Mouse (Mus musculus): Measurements from ENCODE around the gene Evi5l. TPM values are rescaled to one million over a fixed set of nuclear protein-coding genes. Genes with fewer than 3 reads are reported as not detected.

The Evi5l gene
- polyA plus RNA-seq, 1 experiment = 9.9 TPM

DNA sequence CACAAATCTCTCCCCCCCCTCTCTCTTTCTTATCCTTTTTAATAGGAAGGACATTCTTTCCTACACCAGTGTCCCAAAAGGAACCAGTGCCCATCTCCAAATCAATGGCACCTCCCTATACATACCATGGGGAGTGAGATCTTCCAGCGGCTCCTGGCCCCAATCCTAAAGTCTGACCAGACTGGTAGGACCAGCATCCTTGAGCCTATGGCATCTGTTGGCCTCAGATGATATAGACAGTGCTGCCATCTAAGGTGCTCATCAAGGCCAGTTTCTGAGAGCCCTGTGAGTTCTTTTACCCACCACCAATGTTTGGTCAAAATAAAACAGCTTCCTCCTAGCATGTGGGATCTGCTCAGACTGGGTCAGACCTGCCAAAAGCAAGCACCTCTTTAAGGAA is 1.6 kb downstream of the Evi5l start:
- no peak overlapping the region for H3K27ac ChIP-seq (ENCODE audit: insufficient read depth, low read depth, low read length)
- TF ChIP-seq CTCF (IDR thresholded peaks at IDR 0.05; ENCODE audit: low read depth, low read length) (no peak), POLR2A (IDR thresholded peaks at IDR 0.05; ENCODE audit: borderline replicate concordance, low read depth, low read length) (no peak)
- peaks cover 7% of the 10 kb centered on the region for H3K4me1 ChIP-seq (ENCODE audit: control insufficient read depth, insufficient read depth, low read length)
- H3K4me3 ChIP-seq (ENCODE audit: insufficient read depth, low read length) = no peak overlapping the region

DNA sequence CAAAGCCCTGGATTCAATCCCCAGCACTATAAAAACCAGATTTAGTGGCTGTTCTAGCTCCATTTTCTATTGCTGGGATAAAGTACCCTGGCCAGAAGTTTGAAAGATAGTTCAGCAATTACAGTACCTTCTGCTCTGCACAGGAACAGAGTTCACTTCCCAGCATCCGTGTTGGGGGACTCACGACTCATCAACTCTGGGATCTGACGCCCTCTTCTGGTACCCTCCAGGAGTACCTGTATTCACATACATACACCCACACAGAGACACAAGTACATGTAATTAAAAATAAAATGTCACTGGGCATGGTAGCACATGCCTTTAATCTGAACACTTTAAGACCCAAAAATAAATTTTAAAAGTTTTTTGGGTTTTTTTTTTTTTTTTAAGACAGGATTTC is 6.1 kb downstream of the Evi5l start:
- H3K4me3 ChIP-seq (ENCODE audit: insufficient read depth, low read length) = no peak overlapping the region

DNA sequence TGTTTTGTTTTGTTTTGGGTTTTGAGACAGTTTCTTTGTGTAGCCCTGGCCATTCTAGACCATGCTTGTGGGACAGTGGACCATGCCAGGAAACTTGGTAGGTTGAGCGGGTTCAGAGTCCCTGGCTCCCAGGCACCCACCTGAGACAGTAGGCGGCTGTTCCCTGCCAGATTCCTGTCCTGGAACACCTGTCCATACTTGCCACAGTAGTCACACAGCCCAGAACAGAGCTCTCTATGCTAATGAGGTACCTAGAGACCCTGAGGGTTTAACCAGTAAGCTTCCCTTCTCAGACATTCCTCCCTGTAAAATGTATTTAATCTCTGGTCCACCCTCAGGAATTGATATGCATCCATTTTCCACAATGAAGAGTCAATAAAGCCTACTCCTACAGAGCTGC is 7.7 kb downstream of the Evi5l start:
- H3K4me1 ChIP-seq (ENCODE audit: control insufficient read depth, insufficient read depth, low read length) = no peaks in the 10 kb centered on the region
- TF ChIP-seq CTCF (IDR thresholded peaks at IDR 0.05; ENCODE audit: low read depth, low read length) (no peak), POLR2A (IDR thresholded peaks at IDR 0.05; ENCODE audit: borderline replicate concordance, low read depth, low read length) (no peak)
- H3K27ac ChIP-seq (ENCODE audit: insufficient read depth, low read depth, low read length) = no peak overlapping the region
- H3K4me3 ChIP-seq (ENCODE audit: insufficient read depth, low read length) = no peak overlapping the region

More for the DNA sequence above, 6.1 kb downstream of the Evi5l start:
- no peaks in the 10 kb centered on the region for H3K4me1 ChIP-seq (ENCODE audit: control insufficient read depth, insufficient read depth, low read length)
- no peak overlapping the region for H3K27ac ChIP-seq (ENCODE audit: insufficient read depth, low read depth, low read length)
- TF ChIP-seq CTCF (IDR thresholded peaks at IDR 0.05; ENCODE audit: low read depth, low read length) = no peak
- no peak for TF ChIP-seq POLR2A (IDR thresholded peaks at IDR 0.05; ENCODE audit: borderline replicate concordance, low read depth, low read length)

DNA sequence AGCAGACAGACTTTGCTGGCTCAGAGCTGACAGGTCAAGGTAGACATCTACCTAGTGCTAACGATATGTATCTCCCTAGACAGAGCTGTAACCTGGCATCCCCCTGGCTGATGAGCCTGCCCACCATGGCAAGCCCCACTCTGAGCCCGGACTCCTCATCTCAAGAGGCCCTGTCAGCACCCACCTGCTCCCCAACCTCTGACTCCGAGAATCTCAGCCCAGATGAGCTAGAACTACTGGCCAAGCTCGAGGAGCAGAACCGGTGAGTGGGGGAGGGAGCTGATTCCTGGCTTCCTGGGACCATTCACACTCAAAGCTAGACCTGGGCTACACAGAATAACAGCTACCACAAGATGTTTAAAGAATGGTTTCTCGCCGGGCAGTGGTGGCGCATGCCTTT is 17.0 kb downstream of the Evi5l start:
- Histone ChIP-seq H3K27ac (ENCODE audit: insufficient read depth, low read depth, low read length) (no peak overlapping the region), H3K4me1 (ENCODE audit: control insufficient read depth, insufficient read depth, low read length) (peaks cover 3% of the 10 kb centered on the region; the same call in 1 of the 2 replicates), H3K4me3 (ENCODE audit: insufficient read depth, low read length) (no peak overlapping the region)
- TF ChIP-seq CTCF (IDR thresholded peaks at IDR 0.05; ENCODE audit: low read depth, low read length) (no peak), POLR2A (IDR thresholded peaks at IDR 0.05; ENCODE audit: borderline replicate concordance, low read depth, low read length) (no peak)

DNA sequence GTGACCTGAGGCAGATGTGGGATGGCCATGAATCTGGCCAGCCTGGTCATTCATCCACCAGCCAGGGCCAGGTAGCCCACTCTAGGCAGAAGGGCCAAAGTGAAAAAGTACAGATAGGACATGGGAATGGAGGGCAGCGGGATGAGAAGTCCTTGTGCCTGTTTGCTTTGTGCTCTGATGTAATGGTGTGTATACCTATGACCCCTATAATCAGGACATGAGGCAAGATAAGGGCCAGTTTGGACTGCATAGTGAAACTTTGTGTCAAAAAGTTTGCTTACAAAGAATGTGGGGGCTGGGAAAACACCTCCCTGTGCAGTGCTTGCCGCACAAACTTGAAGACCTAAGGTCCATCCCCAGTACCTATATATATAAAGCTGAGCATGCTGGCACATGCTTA is 19.8 kb downstream of the Evi5l start:
- H3K27ac ChIP-seq (ENCODE audit: insufficient read depth, low read depth, low read length) = no peak overlapping the region
- H3K4me3 ChIP-seq (ENCODE audit: insufficient read depth, low read length) = no peak overlapping the region
- peaks cover under 1% of the 10 kb centered on the region; the same call in 1 of the 2 replicates for H3K4me1 ChIP-seq (ENCODE audit: control insufficient read depth, insufficient read depth, low read length)
- no peak for TF ChIP-seq CTCF (IDR thresholded peaks at IDR 0.05; ENCODE audit: low read depth, low read length)
- TF ChIP-seq POLR2A (IDR thresholded peaks at IDR 0.05; ENCODE audit: borderline replicate concordance, low read depth, low read length) = no peak

DNA sequence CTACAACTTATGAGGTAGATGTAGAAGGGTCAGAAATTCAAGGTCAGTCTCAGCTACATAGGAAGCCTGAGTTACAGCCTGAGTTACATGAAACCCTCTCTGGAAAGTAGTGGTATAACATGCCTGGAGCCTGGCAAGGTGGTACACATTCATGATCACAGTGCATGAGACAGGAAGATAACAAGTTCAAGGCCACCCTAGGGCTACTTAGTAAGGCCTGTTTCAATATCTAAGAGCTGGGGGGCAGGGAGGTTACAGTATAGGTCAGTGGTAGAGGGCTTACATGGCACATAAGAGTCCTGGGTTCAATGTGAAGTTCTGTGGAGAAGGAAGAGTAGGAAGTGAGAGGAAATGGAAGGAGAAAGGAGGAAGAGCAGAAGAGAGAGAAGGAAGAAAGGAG is 22.2 kb downstream of the Evi5l start:
- Histone ChIP-seq H3K4me1 (ENCODE audit: control insufficient read depth, insufficient read depth, low read length) (0 out of 2 replicates have a peak, but pooled peaks cover 2% of the 10 kb centered on the region), H3K4me3 (ENCODE audit: insufficient read depth, low read length) (no peak overlapping the region), H3K27ac (ENCODE audit: insufficient read depth, low read depth, low read length) (no peak overlapping the region)
- no peak for TF ChIP-seq CTCF (IDR thresholded peaks at IDR 0.05; ENCODE audit: low read depth, low read length)
- TF ChIP-seq POLR2A (IDR thresholded peaks at IDR 0.05; ENCODE audit: borderline replicate concordance, low read depth, low read length) = no peak

DNA sequence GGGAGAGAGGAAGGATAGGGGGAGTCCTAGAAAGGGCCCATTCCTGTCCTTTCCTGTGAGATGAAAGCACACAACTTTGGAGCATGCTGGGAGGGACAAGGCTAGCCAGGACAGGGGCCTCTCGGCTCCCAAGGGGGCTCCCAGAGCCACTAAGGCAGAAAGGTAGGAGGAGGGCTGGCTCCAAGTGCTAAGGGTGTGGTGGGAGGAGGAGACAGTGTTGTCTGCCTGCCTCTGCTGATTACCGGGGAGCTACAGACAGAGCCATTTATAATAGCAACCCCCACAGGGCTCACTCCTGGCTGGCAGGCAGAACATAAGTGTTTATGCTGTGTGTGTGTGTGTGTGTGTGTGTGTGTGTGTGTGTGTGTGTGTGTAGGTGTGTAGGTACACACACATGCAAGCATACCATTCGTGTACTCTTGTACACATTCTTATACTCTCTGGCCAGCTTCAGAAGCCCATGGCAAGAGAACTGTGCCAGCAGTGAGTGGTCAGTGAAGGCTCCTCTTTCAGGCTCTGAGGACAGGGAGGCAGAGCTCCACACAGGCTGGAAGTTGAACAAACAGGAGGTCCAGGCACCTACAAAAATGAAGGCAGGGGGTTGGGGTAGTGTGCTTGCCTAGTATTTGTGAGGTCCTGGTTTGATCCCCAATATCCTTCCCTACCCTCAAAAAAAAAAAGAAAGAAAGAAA is 22.8 kb downstream of the Evi5l start:
- Histone ChIP-seq H3K4me1 (ENCODE audit: control insufficient read depth, insufficient read depth, low read length) (0 out of 2 replicates have a peak, but pooled peaks cover 2% of the 10 kb centered on the region), H3K4me3 (ENCODE audit: insufficient read depth, low read length) (no peak overlapping the region), H3K27ac (ENCODE audit: insufficient read depth, low read depth, low read length) (no peak overlapping the region)
- no peak for TF ChIP-seq POLR2A (IDR thresholded peaks at IDR 0.05; ENCODE audit: borderline replicate concordance, low read depth, low read length)
- no peak for TF ChIP-seq CTCF (IDR thresholded peaks at IDR 0.05; ENCODE audit: low read depth, low read length)

DNA sequence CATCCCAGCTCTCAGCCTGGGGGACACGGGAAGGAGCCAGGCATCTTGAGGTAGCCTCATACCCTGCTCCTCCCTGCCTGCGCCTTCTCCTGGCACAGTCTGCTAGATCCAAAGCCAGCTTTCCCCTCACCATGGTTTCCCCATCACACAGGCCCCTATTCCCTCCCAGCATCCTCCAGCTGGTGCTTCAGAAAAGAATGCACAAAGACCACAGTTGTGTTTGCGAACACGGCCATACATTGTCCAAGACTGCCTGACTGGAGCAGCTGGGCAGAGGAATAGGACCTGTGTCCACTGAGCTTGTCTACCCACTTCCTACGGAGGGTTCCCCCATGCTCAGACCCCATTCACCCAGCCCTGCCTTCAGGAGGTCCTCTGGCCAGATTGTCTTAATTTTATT is 25.9 kb downstream of the Evi5l start:
- no peak for TF ChIP-seq POLR2A (IDR thresholded peaks at IDR 0.05; ENCODE audit: borderline replicate concordance, low read depth, low read length)
- no peak for TF ChIP-seq CTCF (IDR thresholded peaks at IDR 0.05; ENCODE audit: low read depth, low read length)
- H3K4me3 ChIP-seq (ENCODE audit: insufficient read depth, low read length) = no peak overlapping the region
- H3K27ac ChIP-seq (ENCODE audit: insufficient read depth, low read depth, low read length) = no peak overlapping the region
- H3K4me1 ChIP-seq (ENCODE audit: control insufficient read depth, insufficient read depth, low read length) = 0 out of 2 replicates have a peak, but pooled peaks cover 2% of the 10 kb centered on the region

DNA sequence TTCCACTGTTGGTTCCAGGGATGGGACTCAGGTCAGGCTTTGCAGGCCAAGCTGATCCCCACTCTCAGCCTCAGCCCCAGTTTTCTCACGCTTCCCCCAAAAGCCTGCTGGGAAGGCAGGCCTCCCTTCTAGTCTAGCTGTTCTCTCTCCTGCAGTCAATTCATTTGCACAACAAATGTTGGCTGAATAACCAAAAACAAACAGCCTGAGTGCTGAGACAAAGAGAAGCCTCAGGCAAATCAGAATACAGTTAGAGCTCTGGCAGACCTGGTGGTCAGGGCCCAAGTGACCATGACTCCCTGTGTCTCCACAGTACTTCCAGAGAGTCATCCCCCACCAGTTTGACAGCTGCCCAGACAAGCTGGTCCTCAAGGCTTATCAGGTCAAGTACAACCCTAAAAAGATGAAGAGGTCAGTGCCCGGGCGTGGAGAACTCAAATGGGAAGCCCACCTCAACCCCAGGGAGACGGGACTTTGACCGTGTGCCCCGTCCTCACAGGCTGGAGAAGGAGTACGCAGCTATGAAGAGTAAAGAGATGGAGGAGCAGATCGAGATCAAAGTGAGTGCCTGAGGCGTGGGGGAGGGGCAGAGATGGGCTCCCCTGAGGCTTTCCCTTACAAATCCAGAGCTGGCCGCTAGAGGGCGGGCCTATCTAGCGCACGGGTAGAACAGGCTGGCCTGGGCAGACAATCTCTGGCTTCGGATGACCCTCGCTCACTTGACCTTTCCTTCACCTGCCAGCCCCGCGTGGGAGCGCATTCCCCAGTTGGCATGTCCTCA is 26.6 kb downstream of the Evi5l start:
- Histone ChIP-seq H3K4me3 (ENCODE audit: insufficient read depth, low read length) (no peak overlapping the region), H3K27ac (ENCODE audit: insufficient read depth, low read depth, low read length) (no peak overlapping the region), H3K4me1 (ENCODE audit: control insufficient read depth, insufficient read depth, low read length) (0 out of 2 replicates have a peak, but pooled peaks cover 2% of the 10 kb centered on the region)
- TF ChIP-seq POLR2A (IDR thresholded peaks at IDR 0.05; ENCODE audit: borderline replicate concordance, low read depth, low read length) = no peak
- peak; percentile 77 for TF ChIP-seq CTCF (IDR thresholded peaks at IDR 0.05; ENCODE audit: low read depth, low read length)

DNA sequence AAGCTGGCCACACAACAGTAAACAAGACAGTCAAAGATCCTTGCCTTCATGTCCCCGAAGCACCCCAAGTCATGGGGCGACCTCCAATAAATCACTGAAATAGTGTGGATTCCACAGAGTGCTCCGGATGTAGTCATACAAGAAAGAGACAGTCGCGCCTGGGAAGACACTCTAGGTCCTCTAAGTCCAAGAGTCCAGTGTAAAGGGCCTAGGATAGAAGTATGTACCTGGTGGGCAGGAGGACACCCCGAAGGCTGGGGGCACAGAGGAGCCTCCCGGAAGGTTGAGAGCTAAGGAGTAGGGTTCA is 27.2 kb downstream of the Evi5l start:
- H3K4me3 ChIP-seq (ENCODE audit: insufficient read depth, low read length) = no peak overlapping the region
- H3K27ac ChIP-seq (ENCODE audit: insufficient read depth, low read depth, low read length) = no peak overlapping the region
- TF ChIP-seq CTCF (IDR thresholded peaks at IDR 0.05; ENCODE audit: low read depth, low read length) = no peak
- no peak for TF ChIP-seq POLR2A (IDR thresholded peaks at IDR 0.05; ENCODE audit: borderline replicate concordance, low read depth, low read length)
- 0 out of 2 replicates have a peak, but pooled peaks cover 2% of the 10 kb centered on the region for H3K4me1 ChIP-seq (ENCODE audit: control insufficient read depth, insufficient read depth, low read length)
